Mouse (Mus musculus) spleen, adult 2 months (tissue): Measurements from ENCODE around the gene Tom1l2.

Experiments
- CTCF ChIP-seq: fragments of 200-500 bp; IDR thresholded peaks from 2 replicates; pipeline ENCODE4 v1.5.1; 2011; ENCODE audit warnings: mild to moderate bottlenecking, inconsistent platforms; ENCODE audit not compliant: insufficient read depth, insufficient read length, insufficient replicate concordance; ENCODE audit errors: extremely low read depth
- POLR2A ChIP-seq: fragments of 200-500 bp; IDR thresholded peaks from 2 replicates; pipeline ENCODE4 v1.6.1; 2011; ENCODE audit warnings: low read depth, low read length, inconsistent platforms

DNA sequence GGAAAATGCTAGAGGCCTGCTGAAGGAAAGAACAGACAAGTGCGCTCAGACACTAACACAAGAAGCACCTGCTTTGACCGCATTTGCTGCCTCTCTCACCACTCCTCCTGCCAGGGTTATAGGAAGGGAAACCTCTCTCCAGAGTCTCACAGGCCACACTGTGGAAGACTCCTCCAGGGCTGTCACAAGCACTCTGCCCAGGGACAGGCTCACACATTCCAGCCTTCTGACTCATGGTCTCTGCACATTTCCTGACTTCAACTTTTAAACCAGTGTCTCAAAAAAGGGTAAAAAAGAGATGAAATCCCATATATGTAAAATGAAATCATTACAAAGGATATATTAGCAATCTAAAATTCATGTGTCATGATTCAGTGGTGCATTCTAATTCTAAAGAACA lies 99.2 kb downstream of the Tom1l2 start:
- TF ChIP-seq CTCF: no peak
- no peak for TF ChIP-seq POLR2A
